Mouse (Mus musculus): ENCODE results near the gene Coil. TPM values are rescaled to one million over a fixed set of nuclear protein-coding genes. Genes with fewer than 3 reads are reported as not detected.
A peak's percentile ranks its signal among the peaks of the same experiment; 100 is the strongest.

The Coil gene
- total and polyA plus RNA-seq, 2 experiments, result 2.7 TPM

DNA sequence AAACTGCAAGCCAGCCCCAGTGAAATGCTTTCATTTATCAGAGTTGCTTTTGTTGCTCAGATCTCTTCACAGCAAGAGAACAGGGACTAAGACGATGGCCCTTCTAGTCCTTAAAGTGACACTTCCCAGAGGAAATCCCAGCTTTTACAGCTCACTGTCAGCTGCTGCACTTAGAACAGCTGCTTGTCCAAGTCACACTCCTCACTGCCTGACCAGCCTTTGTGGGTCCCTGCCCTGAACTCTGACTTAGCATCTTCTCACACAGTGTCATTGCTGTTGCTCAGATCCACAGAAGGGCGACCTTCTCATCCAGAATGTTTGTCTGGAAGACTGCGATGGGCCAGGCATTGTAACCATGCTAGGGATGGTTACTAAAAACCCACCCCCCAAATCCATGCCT, 55.6 kb downstream of the Coil start:
- TF ChIP-seq POLR2A (IDR thresholded peaks at IDR 0.05; ENCODE audit: extremely low read depth, insufficient read depth, low read length), result no peak
- TF ChIP-seq CTCF (IDR thresholded peaks at IDR 0.05; ENCODE audit: low read depth, low read length), result no peak
- WGBS, result 83% methylated on average over 3 of the region's 3 CpGs
- no peak overlapping the region for H3K9ac ChIP-seq (ENCODE audit: low read depth, low read length)
- H3K79me2 ChIP-seq (ENCODE audit: control insufficient read depth, insufficient read depth, low read length), result no peaks in the 10 kb centered on the region
- H3K27me3 ChIP-seq (ENCODE audit: control insufficient read depth, insufficient read depth, low read length), result no peaks in the 10 kb centered on the region
- peaks cover 10% of the 10 kb centered on the region for H3K4me1 ChIP-seq (ENCODE audit: control insufficient read depth, insufficient read depth, low read length)
- DNase-seq (ENCODE audit: extremely low read depth, low read depth, low spot score), result no peak
- H3K36me3 ChIP-seq (ENCODE audit: control insufficient read depth, insufficient read depth, low read length), result 0 out of 2 replicates have a peak, but pooled peaks cover under 1% of the 10 kb centered on the region
- no peak overlapping the region for H3K27ac ChIP-seq (replicated peaks; ENCODE audit: insufficient read depth, low read depth, low read length)
- H3K4me3 ChIP-seq (ENCODE audit: insufficient read depth, low read depth, low read length), result no peak overlapping the region

DNA sequence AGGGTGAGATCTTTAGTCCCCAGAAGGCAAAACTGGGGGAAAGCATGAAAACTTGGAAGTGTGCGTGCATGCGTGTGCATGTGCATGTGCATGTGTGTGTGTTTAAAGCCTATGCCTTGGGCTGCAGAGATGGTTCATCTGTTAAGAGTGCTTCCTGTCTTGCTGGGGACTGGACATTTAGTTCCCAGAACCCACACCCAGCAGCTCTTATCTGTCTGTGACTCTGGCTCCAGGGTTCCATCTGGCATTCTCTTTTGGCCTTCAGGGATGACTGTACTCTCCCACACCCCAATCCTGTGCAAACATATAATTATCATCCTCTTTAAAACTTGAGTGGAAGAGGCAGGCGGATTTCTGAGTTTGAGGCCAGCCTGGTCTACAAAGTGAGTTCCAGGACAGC, 56.1 kb downstream of the Coil start:
- Histone ChIP-seq H3K27me3 (ENCODE audit: control insufficient read depth, insufficient read depth, low read length) (no peaks in the 10 kb centered on the region), H3K9ac (ENCODE audit: low read depth, low read length) (no peak overlapping the region), H3K27ac (replicated peaks; ENCODE audit: insufficient read depth, low read depth, low read length) (no peak overlapping the region), H3K4me1 (ENCODE audit: control insufficient read depth, insufficient read depth, low read length) (peaks cover 10% of the 10 kb centered on the region), H3K79me2 (ENCODE audit: control insufficient read depth, insufficient read depth, low read length) (no peaks in the 10 kb centered on the region), H3K36me3 (ENCODE audit: control insufficient read depth, insufficient read depth, low read length) (no peaks in the 10 kb centered on the region), H3K4me3 (ENCODE audit: insufficient read depth, low read depth, low read length) (no peak overlapping the region)
- DNase-seq (ENCODE audit: extremely low read depth, low read depth, low spot score), result no peak
- no peak for TF ChIP-seq CTCF (IDR thresholded peaks at IDR 0.05; ENCODE audit: low read depth, low read length)
- no peak for TF ChIP-seq POLR2A (IDR thresholded peaks at IDR 0.05; ENCODE audit: extremely low read depth, insufficient read depth, low read length)
- 92% methylated on average over 3 of the region's 3 CpGs for WGBS

GRCm38 (mm10) chr11:89027955-89028361, 57.9 kb downstream of the Coil start:
- no peak for DNase-seq (ENCODE audit: extremely low read depth, low read depth, low spot score)
- no peak for TF ChIP-seq POLR2A (IDR thresholded peaks at IDR 0.05; ENCODE audit: extremely low read depth, insufficient read depth, low read length)
- no peak for TF ChIP-seq CTCF (IDR thresholded peaks at IDR 0.05; ENCODE audit: low read depth, low read length)
- no peaks in the 10 kb centered on the region for H3K79me2 ChIP-seq (ENCODE audit: control insufficient read depth, insufficient read depth, low read length)
- H3K4me3 ChIP-seq (ENCODE audit: insufficient read depth, low read depth, low read length), result no peak overlapping the region
- no peaks in the 10 kb centered on the region for H3K27me3 ChIP-seq (ENCODE audit: control insufficient read depth, insufficient read depth, low read length)
- WGBS, result 71% methylated on average over 10 of the region's 10 CpGs
- no peaks in the 10 kb centered on the region for H3K36me3 ChIP-seq (ENCODE audit: control insufficient read depth, insufficient read depth, low read length)
- 0 out of 2 replicates have a peak overlapping the region, but pooled peaks have one; percentile 4 for H3K9ac ChIP-seq (ENCODE audit: low read depth, low read length)
- peaks cover 7% of the 10 kb centered on the region; the same call in 1 of the 2 replicates for H3K4me1 ChIP-seq (ENCODE audit: control insufficient read depth, insufficient read depth, low read length)
- H3K27ac ChIP-seq (replicated peaks; ENCODE audit: insufficient read depth, low read depth, low read length), result peak overlapping the region; percentile 67

GRCm38 (mm10) chr11:89028871-89029405, 58.9 kb downstream of the Coil start:
- Histone ChIP-seq H3K4me3 (ENCODE audit: insufficient read depth, low read depth, low read length) (no peak overlapping the region), H3K36me3 (ENCODE audit: control insufficient read depth, insufficient read depth, low read length) (no peaks in the 10 kb centered on the region), H3K27me3 (ENCODE audit: control insufficient read depth, insufficient read depth, low read length) (no peaks in the 10 kb centered on the region), H3K27ac (replicated peaks; ENCODE audit: insufficient read depth, low read depth, low read length) (peak overlapping the region; percentile 67; the same call in 1 of the 2 replicates), H3K9ac (ENCODE audit: low read depth, low read length) (no peak overlapping the region), H3K79me2 (ENCODE audit: control insufficient read depth, insufficient read depth, low read length) (no peaks in the 10 kb centered on the region), H3K4me1 (ENCODE audit: control insufficient read depth, insufficient read depth, low read length) (peaks cover 1% of the 10 kb centered on the region; the same call in 1 of the 2 replicates)
- no peak for DNase-seq (ENCODE audit: extremely low read depth, low read depth, low spot score)
- TF ChIP-seq CTCF (IDR thresholded peaks at IDR 0.05; ENCODE audit: low read depth, low read length) (no peak), POLR2A (IDR thresholded peaks at IDR 0.05; ENCODE audit: extremely low read depth, insufficient read depth, low read length) (no peak)
- WGBS, result 66% methylated on average over 10 of the region's 10 CpGs

GRCm38 (mm10) chr11:89030552-89030951, 60.5 kb downstream of the Coil start:
- H3K4me3 ChIP-seq (ENCODE audit: insufficient read depth, low read depth, low read length), result no peak overlapping the region
- no peak overlapping the region for H3K9ac ChIP-seq (ENCODE audit: low read depth, low read length)
- no peaks in the 10 kb centered on the region for H3K27me3 ChIP-seq (ENCODE audit: control insufficient read depth, insufficient read depth, low read length)
- no peaks in the 10 kb centered on the region for H3K79me2 ChIP-seq (ENCODE audit: control insufficient read depth, insufficient read depth, low read length)
- no peaks in the 10 kb centered on the region for H3K36me3 ChIP-seq (ENCODE audit: control insufficient read depth, insufficient read depth, low read length)
- TF ChIP-seq POLR2A (IDR thresholded peaks at IDR 0.05; ENCODE audit: extremely low read depth, insufficient read depth, low read length) (no peak), CTCF (IDR thresholded peaks at IDR 0.05; ENCODE audit: low read depth, low read length) (no peak)
- no peaks in the 10 kb centered on the region for H3K4me1 ChIP-seq (ENCODE audit: control insufficient read depth, insufficient read depth, low read length)
- no peak overlapping the region for H3K27ac ChIP-seq (replicated peaks; ENCODE audit: insufficient read depth, low read depth, low read length)
- DNase-seq (ENCODE audit: extremely low read depth, low read depth, low spot score), result no peak
- 90% methylated on average over 6 of the region's 6 CpGs for WGBS

- no peak for DNase-seq (ENCODE audit: extremely low read depth, low read depth, low spot score)
- Histone ChIP-seq H3K79me2 (ENCODE audit: control insufficient read depth, insufficient read depth, low read length) (no peaks in the 10 kb centered on the region), H3K27me3 (ENCODE audit: control insufficient read depth, insufficient read depth, low read length) (no peaks in the 10 kb centered on the region), H3K36me3 (ENCODE audit: control insufficient read depth, insufficient read depth, low read length) (no peaks in the 10 kb centered on the region), H3K9ac (ENCODE audit: low read depth, low read length) (no peak overlapping the region), H3K4me1 (ENCODE audit: control insufficient read depth, insufficient read depth, low read length) (no peaks in the 10 kb centered on the region), H3K27ac (replicated peaks; ENCODE audit: insufficient read depth, low read depth, low read length) (no peak overlapping the region), H3K4me3 (ENCODE audit: insufficient read depth, low read depth, low read length) (no peak overlapping the region)
- no peak for TF ChIP-seq POLR2A (IDR thresholded peaks at IDR 0.05; ENCODE audit: extremely low read depth, insufficient read depth, low read length)
- TF ChIP-seq CTCF (IDR thresholded peaks at IDR 0.05; ENCODE audit: low read depth, low read length), result no peak
- 66% methylated on average over 1 of the region's 1 CpGs for WGBS
Measured at GRCm38 (mm10) chr11:89031189-89031588, 61.1 kb downstream of the Coil start.
